Mouse (Mus musculus) Patski (cell line): ENCODE data around the gene Ctu1. TPM values are rescaled to one million over a fixed set of nuclear protein-coding genes. Genes with fewer than 3 reads are reported as not detected.
A peak's percentile ranks its signal among the peaks of the same experiment; 100 is the strongest.

ENCODE experiments used
- ATAC-seq: fragments of 100-300 bp; one replicate; pipeline ENCODE4 v1.8.0; 2021
- CTCF ChIA-PET: fragments of 350-600 bp; sonication (Branson Sonifier 250); formaldehyde crosslinking; loops from one replicate; lab custom pipeline; 2022; ENCODE audit warnings: inconsistent platforms; lab: Charles Lee
- POLR2A ChIA-PET: fragments of 350-600 bp; sonication (Branson Sonifier 250); formaldehyde crosslinking; loops from one replicate; lab custom pipeline; 2022; ENCODE audit warnings: antibody characterized with exemption, inconsistent platforms; lab: Charles Lee
- DNase-seq: peaks from one replicate; pipeline ENCODE4 v3.0.0-alpha.2; 2011; ENCODE audit warnings: low read depth, low spot score
- H3K27me3 ChIP-seq: fragments of 371-371 bp; one replicate; pipeline ENCODE4 v1.5.1; 2021
- CTCF ChIP-seq: fragments of 100-300 bp; IDR thresholded peaks from one replicate; pipeline ENCODE4 v1.5.1; 2021
- in situ Hi-C: fragments of 300-500 bp; cut with MboI; formaldehyde crosslinking; loops from 3 replicates; pipeline ENCODE4 v1.11.1; 2018; ENCODE audit warnings: low pct_unique_long_range_greater_than_20kb, mixed read lengths
- polyA plus RNA-seq: library from polyadenylated mRNA; unstranded; gene quantifications from one replicate; pipeline ENCODE4 v1.2.3, GENCODE M21; 2021

Ctu1 gene
- 10.0 TPM for polyA plus RNA-seq

DNA sequence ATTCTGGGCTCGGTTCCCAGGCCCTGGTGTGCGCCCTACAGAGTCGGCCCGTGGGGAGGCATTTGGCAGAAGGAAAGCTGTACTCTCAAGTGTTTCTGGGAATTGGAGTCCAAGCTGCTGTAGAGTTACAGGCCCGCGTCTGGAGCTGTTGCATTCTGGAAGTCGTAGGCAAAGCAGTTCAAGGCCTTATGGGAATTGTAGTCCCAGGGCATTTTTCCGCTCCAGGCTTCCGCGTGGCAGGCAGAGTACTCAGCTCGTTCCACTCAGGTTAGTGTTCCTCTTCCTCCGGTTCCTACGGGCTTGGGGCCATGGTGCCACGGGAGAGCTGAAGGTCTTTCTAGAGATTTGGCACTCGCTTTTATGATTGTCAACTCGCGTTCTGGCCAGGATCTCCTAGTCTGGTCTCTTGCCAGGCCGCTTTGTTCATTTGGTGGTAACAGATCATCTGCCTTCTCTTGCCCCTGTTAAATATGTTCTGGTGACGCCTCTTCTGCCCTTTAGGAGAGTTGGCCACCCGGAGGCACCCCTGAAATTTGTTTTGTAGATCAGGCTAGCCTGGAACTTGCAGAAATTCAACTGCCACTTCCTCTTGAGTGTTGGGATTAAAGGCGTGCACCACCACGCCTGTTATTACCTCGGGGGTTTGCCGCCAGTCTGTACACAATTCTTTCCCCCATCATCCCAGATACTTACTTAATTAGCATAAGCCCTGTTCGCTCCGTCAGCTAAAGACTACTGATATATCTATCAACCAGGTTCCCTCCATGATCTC, at the start of gene Ctu1:
TSS of gene Ctu1 (plus strand) at position 208 of the 772 bp plus-strand sequence.
- in situ Hi-C loops, result loop anchor here (5.0 to 10.0 kb wide), 2 partner anchors 90 to 367 kb away; no protein-coding TSS in a partner anchor
- TF ChIP-seq CTCF, result no peak
- ChIA-PET CTCF (no interaction called here), POLR2A (no interaction called here)
- DNase-seq (peak; percentile 63), ATAC-seq (peak; percentile 99)
- no peaks in the 10 kb centered on the region for H3K27me3 ChIP-seq

DNA sequence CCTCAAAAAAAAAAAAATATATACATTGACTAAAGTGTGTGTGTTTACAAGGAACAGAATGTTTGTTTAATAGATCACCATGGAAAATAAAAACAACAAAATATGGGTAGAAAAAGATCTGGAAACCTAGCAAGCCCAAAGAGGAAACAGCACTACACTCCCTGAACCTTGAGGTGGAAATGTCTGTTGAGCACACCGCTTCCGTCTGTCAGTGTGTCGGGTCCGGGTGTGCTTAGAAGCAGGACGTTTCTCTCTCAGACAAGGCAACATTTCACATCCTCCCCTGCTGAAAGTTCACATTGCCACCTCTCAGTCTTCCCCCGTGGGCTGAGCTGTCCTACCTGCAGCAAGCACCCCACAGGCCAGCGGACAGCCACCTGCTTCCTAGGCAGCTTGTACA, 48.9 kb upstream of the Ctu1 start:
- ATAC-seq (no peak), DNase-seq (no peak)
- in situ Hi-C loops, result no loop called here
- no peaks in the 10 kb centered on the region for H3K27me3 ChIP-seq
- TF ChIP-seq CTCF, result no peak
- POLR2A ChIA-PET, result no interaction called here
- CTCF ChIA-PET, result no interaction called here

DNA sequence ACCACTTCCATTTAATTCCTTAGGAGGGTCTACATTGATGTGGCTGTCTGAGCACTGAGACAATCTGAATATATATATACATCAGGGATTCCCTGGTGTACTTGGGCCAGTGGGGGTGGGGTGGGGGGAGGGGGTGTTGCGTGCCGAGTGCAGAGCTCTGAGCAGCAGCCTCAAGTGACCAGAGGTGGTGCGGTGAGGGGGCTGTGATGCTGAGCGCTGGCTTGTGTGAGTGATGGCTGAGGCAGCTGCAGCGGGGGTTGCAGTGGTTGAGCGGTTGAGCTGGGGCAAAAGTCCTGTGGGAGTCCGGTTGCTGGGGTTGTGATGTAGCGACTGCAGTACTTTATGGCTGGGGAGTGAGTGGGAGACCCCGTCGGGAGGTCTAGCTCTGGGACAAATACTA, 48.0 kb upstream of the Ctu1 start:
- DNase-seq (no peak), ATAC-seq (no peak)
- in situ Hi-C loops, result no loop called here

DNA sequence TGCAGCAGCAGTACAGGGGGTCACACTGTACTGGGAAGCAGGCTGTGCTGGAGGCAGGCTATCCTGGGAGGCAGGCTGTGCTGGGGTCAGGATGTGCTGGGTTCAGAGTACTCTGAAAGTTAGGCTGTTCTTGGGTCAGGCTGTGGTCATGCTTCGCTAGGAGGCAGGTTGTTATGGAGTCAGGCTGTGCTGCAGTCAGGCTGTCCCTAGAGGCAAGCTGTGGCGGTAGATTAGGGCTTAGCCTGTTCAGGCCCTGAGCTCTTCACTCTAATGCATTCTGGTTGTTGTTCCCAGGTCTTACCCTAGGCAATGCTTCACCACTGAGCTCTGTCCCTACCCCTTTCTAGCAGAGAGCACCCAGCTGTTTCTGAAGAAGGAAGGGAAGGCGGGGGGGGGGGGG, 46.8 kb upstream of the Ctu1 start:
- no peaks in the 10 kb centered on the region for H3K27me3 ChIP-seq
- CTCF ChIA-PET, result no interaction called here
- no peak for TF ChIP-seq CTCF
- DNase-seq (no peak), ATAC-seq (no peak)
- in situ Hi-C loops, result no loop called here
- POLR2A ChIA-PET, result no interaction called here

More for the DNA sequence above, 48.0 kb upstream of the Ctu1 start:
- POLR2A ChIA-PET, result no interaction called here
- TF ChIP-seq CTCF, result no peak
- CTCF ChIA-PET, result no interaction called here
- no peaks in the 10 kb centered on the region for H3K27me3 ChIP-seq

DNA sequence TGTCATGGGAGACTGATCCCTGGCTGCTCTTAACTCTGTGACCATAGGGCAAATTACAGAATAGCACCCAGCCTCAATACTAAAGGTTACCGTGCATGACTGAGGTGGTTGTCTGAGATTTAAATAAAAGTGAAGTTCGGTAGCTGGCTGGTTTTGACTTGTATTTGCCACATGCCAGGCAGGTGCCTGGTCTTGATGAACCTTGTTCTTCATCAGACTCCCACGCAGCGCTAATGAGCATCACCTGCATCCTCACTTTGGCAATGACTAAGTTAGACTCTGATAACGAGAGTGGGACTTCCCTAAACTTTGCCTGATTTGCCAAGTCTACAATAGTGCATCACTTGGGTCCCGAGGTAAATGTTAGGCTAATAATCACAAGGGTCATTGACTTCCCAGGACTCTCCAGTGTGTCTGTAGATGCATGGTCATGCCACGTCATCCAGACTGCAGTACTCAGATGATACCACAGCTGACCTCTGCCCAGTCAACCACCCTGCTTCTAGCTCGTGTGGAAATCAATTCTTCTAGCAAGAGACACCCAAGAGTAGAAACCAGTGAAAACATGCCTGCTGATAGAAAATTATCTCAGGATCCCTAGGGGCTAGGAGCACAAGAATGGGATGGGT, 45.9 kb upstream of the Ctu1 start:
- H3K27me3 ChIP-seq, result no peaks in the 10 kb centered on the region

DNA sequence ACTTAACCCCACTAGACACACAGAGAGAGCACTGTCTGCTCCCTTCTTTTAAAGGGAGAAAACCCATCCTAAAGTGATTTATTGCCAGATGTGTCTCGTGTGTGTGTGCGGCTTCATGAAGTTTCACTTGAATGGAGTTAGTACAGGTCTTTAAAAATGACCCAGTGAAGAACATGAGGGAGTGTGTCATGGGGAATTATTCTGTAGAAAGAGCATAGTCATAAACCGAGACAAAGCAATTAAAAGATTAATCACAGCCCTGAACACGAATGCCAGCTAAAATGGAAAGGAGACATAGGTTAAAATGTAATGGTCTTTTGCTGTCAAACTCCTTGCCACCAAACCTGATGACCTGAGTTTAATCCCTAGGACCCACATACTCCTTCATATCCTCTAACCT, 37.9 kb upstream of the Ctu1 start:
- TF ChIP-seq CTCF, result no peak
- in situ Hi-C loops, result no loop called here
- POLR2A ChIA-PET, result no interaction called here

More for the DNA sequence above, 45.9 kb upstream of the Ctu1 start:
- DNase-seq (no peak), ATAC-seq (no peak)
- ChIA-PET CTCF (interaction anchor here (1.7 kb wide), 1 partner anchor 17 kb away, joined by 3 read pairs; no protein-coding TSS in a partner anchor), POLR2A (no interaction called here)
- TF ChIP-seq CTCF, result no peak
- in situ Hi-C loops, result no loop called here

DNA sequence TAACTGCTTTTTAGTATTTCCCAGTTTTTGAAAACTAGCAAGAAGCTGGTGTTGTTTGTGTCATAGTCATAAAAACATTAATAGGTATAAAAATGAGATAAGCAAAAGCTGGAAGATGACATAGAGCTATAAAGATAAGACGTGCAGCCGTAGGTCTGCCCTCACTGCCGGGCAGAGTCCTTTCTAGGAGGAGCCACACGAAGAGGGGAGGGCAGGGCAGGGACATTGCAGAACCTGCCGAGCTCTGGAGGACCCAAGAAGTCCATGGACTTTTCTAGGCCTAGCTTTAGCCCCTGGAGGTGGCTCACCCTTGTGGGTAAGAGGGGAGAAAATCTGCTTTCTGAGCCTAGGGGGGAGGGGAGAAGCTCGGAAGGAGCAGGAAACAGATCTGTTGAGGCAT, 37.3 kb upstream of the Ctu1 start, which contains the start of gene Ceacam18:
TSS of gene Ceacam18 (plus strand) at position 208 of the 400 bp plus-strand sequence.
- ChIA-PET POLR2A (no interaction called here), CTCF (interaction anchor here (0.9 kb wide), 1 partner anchor 9 kb away, joined by 3 read pairs; no protein-coding TSS in a partner anchor)
- no peak for TF ChIP-seq CTCF
- DNase-seq (no peak), ATAC-seq (no peak)
- in situ Hi-C loops, result no loop called here
- no peaks in the 10 kb centered on the region for H3K27me3 ChIP-seq

More for the DNA sequence above, 37.9 kb upstream of the Ctu1 start:
- DNase-seq (no peak), ATAC-seq (no peak)
- CTCF ChIA-PET, result interaction anchor here (0.9 kb wide), 1 partner anchor 10 kb away, joined by 3 read pairs; no protein-coding TSS in a partner anchor
- no peaks in the 10 kb centered on the region for H3K27me3 ChIP-seq

DNA sequence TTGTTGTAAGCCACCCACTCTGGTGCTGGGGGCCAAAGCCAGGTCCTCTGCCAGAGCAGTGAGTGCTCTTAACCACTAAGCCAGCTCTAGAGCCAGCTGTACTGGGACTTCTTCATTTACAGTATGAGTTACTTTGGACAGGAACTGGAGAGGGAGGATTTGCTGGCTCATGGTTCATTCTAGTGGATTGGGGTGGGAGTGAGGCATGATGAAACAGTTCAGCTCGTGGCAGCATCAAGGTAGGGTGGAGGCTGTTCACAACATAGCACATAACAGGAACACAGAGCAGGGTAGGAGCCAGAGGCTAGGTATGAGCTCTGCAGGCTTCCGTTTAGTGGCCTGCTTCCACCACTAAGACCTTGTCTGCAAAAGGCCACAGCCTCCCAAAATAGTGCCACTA, 35.6 kb upstream of the Ctu1 start:
- H3K27me3 ChIP-seq, result no peaks in the 10 kb centered on the region
- CTCF ChIA-PET, result no interaction called here
- POLR2A ChIA-PET, result no interaction called here
- no peak for TF ChIP-seq CTCF
- ATAC-seq, result no peak
- DNase-seq, result no peak
- in situ Hi-C loops, result no loop called here

DNA sequence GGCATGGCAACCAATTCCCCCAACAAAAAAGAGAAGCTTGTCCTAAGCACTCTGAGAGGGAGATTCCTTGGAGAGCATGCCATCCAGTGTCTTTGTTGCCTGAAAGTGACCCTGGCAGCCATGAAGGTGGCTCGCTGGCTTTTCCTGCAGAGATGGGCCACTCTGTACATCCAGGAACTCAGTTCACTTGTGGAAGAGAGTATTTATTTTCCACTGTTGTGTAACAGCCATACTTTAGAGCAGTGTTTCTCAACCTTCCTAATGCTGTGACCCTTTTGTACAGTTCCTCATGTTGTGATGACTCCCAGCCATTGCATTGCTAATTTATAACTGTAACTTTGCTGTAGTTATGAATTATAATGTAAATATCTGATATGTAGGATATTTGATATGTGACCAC, 34.7 kb upstream of the Ctu1 start:
- DNase-seq (no peak), ATAC-seq (no peak)
- H3K27me3 ChIP-seq, result no peaks in the 10 kb centered on the region
- ChIA-PET CTCF (no interaction called here), POLR2A (no interaction called here)
- TF ChIP-seq CTCF, result no peak
- in situ Hi-C loops, result no loop called here

DNA sequence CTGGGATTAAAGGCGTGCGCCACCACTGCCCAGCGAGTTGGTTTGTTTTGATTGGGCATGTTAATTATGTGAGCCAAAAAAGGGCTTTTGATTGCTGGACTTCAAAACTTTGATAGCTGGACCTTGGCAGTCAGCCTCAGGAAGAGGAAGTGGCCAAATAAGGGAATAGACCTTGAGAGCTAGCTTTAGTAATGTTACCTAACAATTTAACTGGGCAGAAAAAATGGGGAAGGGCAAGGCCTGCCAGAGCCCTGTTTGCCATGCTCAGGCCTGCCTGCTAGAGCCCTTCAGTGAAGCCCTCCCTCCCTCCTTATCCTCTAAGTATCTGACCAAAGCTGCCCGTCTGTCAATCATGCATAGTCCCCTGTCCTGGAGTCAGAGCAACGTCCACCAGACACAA, 29.2 kb upstream of the Ctu1 start:
- TF ChIP-seq CTCF, result no peak
- H3K27me3 ChIP-seq, result no peaks in the 10 kb centered on the region
- ChIA-PET POLR2A (no interaction called here), CTCF (no interaction called here)
- DNase-seq (no peak), ATAC-seq (no peak)
- in situ Hi-C loops, result no loop called here

DNA sequence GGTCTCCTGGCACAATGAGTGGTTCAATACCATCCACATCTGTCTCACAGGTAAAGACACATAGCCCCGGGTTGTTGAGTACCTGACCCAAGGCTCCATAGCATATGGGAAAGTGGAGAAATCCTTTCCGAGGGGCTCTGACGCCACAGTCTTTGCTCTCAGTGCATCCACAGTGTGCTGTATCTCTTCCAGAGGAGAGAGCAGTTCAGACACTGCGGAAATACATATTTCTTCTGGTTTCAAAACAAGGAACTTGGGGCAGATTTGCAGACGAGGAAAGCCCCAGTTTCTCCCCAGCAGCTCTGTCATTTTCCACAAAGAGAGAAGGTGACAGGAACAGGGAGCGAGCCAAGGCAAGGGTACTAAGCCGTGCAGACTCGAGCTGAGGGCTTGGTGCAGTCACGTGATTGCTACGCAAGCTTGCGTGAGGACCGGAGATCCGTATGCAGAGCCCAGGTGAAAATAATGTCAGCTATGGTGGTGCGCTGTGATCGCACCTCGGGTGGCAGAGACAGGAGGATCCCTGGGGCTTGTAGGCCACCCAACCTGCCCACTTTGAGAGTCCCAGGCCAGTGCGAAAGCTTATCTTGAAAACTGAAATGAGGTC, 28.7 kb upstream of the Ctu1 start:
- in situ Hi-C loops, result no loop called here
- no peak for TF ChIP-seq CTCF
- CTCF ChIA-PET, result interaction anchor here (1.2 kb wide), 1 partner anchor 9 kb away, joined by 3 read pairs; the partner anchor contains the start of gene Ceacam18
- POLR2A ChIA-PET, result no interaction called here
- no peaks in the 10 kb centered on the region for H3K27me3 ChIP-seq
- ATAC-seq, result no peak
- no peak for DNase-seq
